Mouse (Mus musculus): ENCODE results near the gene Tmem273. TPM values are rescaled to one million over a fixed set of nuclear protein-coding genes. Genes with fewer than 3 reads are reported as not detected.

The Tmem273 gene
- 1.7 TPM for polyA plus RNA-seq (2015; fragmentation: Illumina TruSeq; extraction: RNeasy Lipid Tissue Mini Kit (QIAGEN cat#74804); ENCODE audit: low read depth, low replicate concordance)

DNA sequence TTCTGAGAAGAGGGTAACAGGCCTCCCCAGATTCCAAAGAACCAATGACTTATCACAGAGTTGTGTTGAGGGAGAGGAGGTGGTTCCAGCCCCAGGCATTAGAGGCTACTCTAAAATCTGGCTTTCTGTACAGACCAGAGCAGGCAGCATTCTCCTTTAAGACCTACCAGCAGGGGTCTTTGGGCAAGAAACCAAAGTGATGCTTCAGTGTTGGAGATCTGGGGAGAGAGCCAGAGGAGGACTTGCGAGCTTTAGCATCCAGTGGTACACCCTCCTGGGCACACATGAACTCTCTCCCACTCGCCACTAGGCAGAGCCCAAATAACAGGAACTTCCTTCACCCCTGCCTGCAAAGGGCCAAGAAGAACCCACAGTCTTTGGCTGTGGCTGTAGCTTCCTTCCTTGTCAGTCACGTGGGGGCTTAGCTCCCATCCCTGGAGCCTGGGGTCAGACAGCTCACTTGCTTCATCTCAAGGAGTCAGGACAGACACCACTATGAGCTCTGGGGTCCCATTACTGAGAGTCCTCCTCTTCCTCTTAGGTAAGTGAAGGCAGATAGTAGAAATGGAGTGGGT, at the start of gene Tmem273:
Tmem273 (plus strand) TSS at position 408 of the 575 bp plus-strand sequence.

DNA sequence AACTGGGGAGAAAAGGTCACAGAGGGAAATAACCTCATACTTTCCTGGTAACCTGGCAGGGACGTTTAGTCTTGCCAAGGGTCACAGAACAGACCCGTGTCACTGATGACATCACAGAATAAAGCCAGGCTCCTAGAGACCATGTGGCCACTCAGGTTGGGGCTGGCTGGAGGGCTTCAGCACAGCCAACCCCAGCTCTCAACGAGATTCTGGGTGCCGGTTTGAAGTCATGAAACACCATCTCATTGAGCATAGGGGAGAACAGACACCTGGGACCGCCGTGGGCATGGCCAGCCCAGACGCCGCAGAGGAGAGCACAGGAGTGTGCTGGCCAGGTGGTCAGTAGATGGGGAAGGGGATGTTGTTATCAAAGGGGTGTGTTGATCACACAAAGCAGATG, 48.1 kb downstream of the Tmem273 start, which contains the start of gene Fam170b:
Fam170b (plus strand) TSS at position 116 of the 400 bp plus-strand sequence.

DNA sequence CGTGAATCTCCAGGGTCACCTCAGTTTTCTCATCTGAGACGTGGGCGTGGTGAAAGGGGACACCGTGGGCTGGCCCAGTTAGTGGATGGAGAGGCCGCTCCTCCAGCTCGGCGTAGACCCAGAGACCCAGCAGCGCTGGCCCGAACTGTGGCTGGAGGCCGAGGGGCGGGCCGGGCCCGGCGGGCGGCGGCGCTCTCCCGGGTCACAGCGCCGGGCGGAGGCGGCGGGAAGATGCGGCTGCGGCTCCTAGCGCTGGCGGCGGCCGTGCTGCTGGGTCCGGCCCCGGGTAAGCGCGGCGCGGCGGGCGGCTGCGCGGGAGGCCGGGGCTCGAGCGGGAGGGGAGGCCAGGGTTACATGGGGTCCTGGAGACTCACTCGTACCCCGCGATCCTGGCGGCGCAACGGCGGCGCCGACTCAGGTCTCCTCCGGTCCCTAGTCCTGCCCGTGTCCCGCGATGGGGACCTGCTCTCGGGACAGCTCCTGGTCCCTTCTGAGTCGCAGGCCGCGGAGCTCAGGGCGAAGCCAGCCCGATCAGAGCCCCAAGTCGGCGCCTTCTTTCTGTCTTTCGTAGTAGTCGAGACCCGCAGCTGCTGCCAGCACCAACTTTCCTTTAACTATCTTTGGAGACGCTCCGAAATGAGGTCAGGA, 71.0 kb downstream of the Tmem273 start, which contains the start of gene Vstm4:
Vstm4 (plus strand) TSS at position 76 of the 648 bp plus-strand sequence.

Other genes starting within 250 kb of the Tmem273 start
- gene Prrxl1, start 186.6 kb upstream of the Tmem273 start, polyA plus RNA-seq (2015; fragmentation: Illumina TruSeq; extraction: RNeasy Lipid Tissue Mini Kit (QIAGEN cat#74804); ENCODE audit: low read depth, low replicate concordance): not detected
- 0.07 TPM for gene 3425401B19Rik, start 100.7 kb upstream of the Tmem273 start, polyA plus RNA-seq (2015; fragmentation: Illumina TruSeq; extraction: RNeasy Lipid Tissue Mini Kit (QIAGEN cat#74804); ENCODE audit: low read depth, low replicate concordance)
- gene Fam170b, start 48.0 kb downstream of the Tmem273 start, polyA plus RNA-seq (2015; fragmentation: Illumina TruSeq; extraction: RNeasy Lipid Tissue Mini Kit (QIAGEN cat#74804); ENCODE audit: low read depth, low replicate concordance): not detected
- gene Vstm4, start 70.8 kb downstream of the Tmem273 start, polyA plus RNA-seq (2015; fragmentation: Illumina TruSeq; extraction: RNeasy Lipid Tissue Mini Kit (QIAGEN cat#74804); ENCODE audit: low read depth, low replicate concordance): 4.8 TPM
- gene Lrrc18, start 205.4 kb downstream of the Tmem273 start, polyA plus RNA-seq (2015; fragmentation: Illumina TruSeq; extraction: RNeasy Lipid Tissue Mini Kit (QIAGEN cat#74804); ENCODE audit: low read depth, low replicate concordance): 1.5 TPM

All from brain, adult 10 weeks (tissue).